ENCODE assay signal across 29 mouse cellular contexts in genomic region chr10:18162435-18162971, GRCm38 (mm10). TPM values are rescaled to one million over a fixed set of nuclear protein-coding genes. Genes with fewer than 3 reads are reported as not detected.
A peak's percentile ranks its signal among the peaks of the same experiment; 100 is the strongest.
DNase-seq lines count a peak whose midpoint lies in the region; ATAC-seq and TF ChIP-seq lines count a peak whose summit lies in the region.
"Had no signal": no experiment of that assay in that cellular context is flagged by ENCODE, and none has a peak within 500 bp of the region (broad histone marks: within the 10 kb centered on the region; RNA-seq: fewer than 3 reads in every experiment).

No protein-coding gene starts in this region.

- H3K27ac ChIP-seq in heart, embryonic 13.5 days (replicated peaks): peak overlapping the region; percentile 70
- peak overlapping the region; percentile 87 for H3K27ac ChIP-seq in heart, embryonic 16.5 days (ENCODE audit: low read length)
- peak overlapping the region; percentile 76 for H3K27ac ChIP-seq in testis, adult 2 months (ENCODE audit: control insufficient read depth, insufficient read depth, low read depth, low read length)
- H3K27ac ChIP-seq: embryonic facial prominence, embryonic 10.5 days; embryonic facial prominence, embryonic 13.5 days; forebrain, embryonic 12.5 days; forebrain, embryonic 15.5 days; hindbrain, embryonic 14.5 days; hindbrain, postnatal 0 days had no signal

- H3K36me3 ChIP-seq in heart, embryonic 13.5 days: no peaks in the 10 kb centered on the region
- no peaks in the 10 kb centered on the region for H3K36me3 ChIP-seq in heart, embryonic 16.5 days (ENCODE audit: control insufficient read depth, insufficient read depth)
- H3K36me3 ChIP-seq in testis, adult 2 months (ENCODE audit: control insufficient read depth, insufficient read depth, low read length): no peaks in the 10 kb centered on the region
- H3K36me3 ChIP-seq: embryonic facial prominence, embryonic 10.5 days; embryonic facial prominence, embryonic 13.5 days; forebrain, embryonic 12.5 days; forebrain, embryonic 15.5 days had no signal

- no peak overlapping the region for H3K9ac ChIP-seq in heart, embryonic 13.5 days
- no peak overlapping the region for H3K9ac ChIP-seq in heart, embryonic 16.5 days (ENCODE audit: low read length)
- H3K9ac ChIP-seq: embryonic facial prominence, embryonic 13.5 days; forebrain, embryonic 12.5 days; forebrain, embryonic 15.5 days; hindbrain, embryonic 14.5 days had no signal

- ATAC-seq in heart, embryonic 13.5 days (ENCODE audit: extremely low read depth, insufficient number of reproducible peaks, low FRiP score, low TSS enrichment): no peak
- peak; percentile 86 for ATAC-seq in heart, embryonic 16.5 days (replicated peaks; ENCODE audit: extremely low read depth, insufficient read depth, low FRiP score)
- ATAC-seq: activated CD4-positive, CD25-positive, alpha-beta regulatory T cell, adult 4 months; forebrain, embryonic 15.5 days; hindbrain, postnatal 0 days; inflammation-experienced regulatory T-cells, adult 6 months; intestine, embryonic 16.5 days had no signal

- H3K4me1 ChIP-seq in heart, embryonic 13.5 days: peaks cover 31% of the 10 kb centered on the region
- peaks cover 23% of the 10 kb centered on the region for H3K4me1 ChIP-seq in heart, embryonic 16.5 days (ENCODE audit: control insufficient read depth, insufficient read depth, low read length)
- no peaks in the 10 kb centered on the region for H3K4me1 ChIP-seq in testis, adult 2 months (ENCODE audit: control insufficient read depth, insufficient read depth, low read length)
- H3K4me1 ChIP-seq: embryonic facial prominence, embryonic 10.5 days; forebrain, embryonic 12.5 days; forebrain, embryonic 15.5 days had no signal

- intact Hi-C loops in heart, postnatal 25 days (cut with DNase I): no loop called here

- H3K4me3 ChIP-seq in heart, embryonic 13.5 days: no peak overlapping the region
- H3K4me3 ChIP-seq in heart, embryonic 16.5 days (ENCODE audit: low read length): no peak overlapping the region
- no peak overlapping the region for H3K4me3 ChIP-seq in testis, adult 2 months (ENCODE audit: control insufficient read depth, low read depth, low read length)
- H3K4me3 ChIP-seq: embryonic facial prominence, embryonic 10.5 days; embryonic facial prominence, embryonic 13.5 days; erythroblast, embryonic 14.5 days; forebrain, embryonic 12.5 days; forebrain, embryonic 15.5 days had no signal

- peak; percentile 78 for DNase-seq in heart, adult 11 months
- DNase-seq in heart, postnatal 4 days: no peak
- DNase-seq in heart, postnatal 25 days (ENCODE audit: low spot score): no peak
- DNase-seq in heart, adult 8-10 months (ENCODE audit: low spot score): no peak
- DNase-seq in testis, postnatal 10 days (ENCODE audit: low spot score): no peak
- DNase-seq: adrenal gland, adult 8-10 months; adrenal gland, postnatal 25 days; cerebellum, adult 11-12 months; cerebellum, adult 8-10 months; cerebellum, postnatal 10 days; cerebellum, postnatal 36 days; embryo, embryonic 11 days; gastrocnemius, postnatal 25 days; kidney, adult 18-20 months had no signal

- WGBS in heart, embryonic 13.5 days: 38% methylated on average over 7 of the region's 7 CpGs
- WGBS in heart, embryonic 16.5 days: 42% methylated on average over 7 of the region's 7 CpGs

- H3K27me3 ChIP-seq in heart, embryonic 13.5 days (replicated peaks): no peaks in the 10 kb centered on the region
- no peaks in the 10 kb centered on the region for H3K27me3 ChIP-seq in heart, embryonic 16.5 days (ENCODE audit: control insufficient read depth, insufficient read depth, low read length)
- H3K27me3 ChIP-seq in testis, adult 2 months (ENCODE audit: control insufficient read depth, insufficient read depth, low read length): no peaks in the 10 kb centered on the region
- H3K27me3 ChIP-seq: embryonic facial prominence, embryonic 13.5 days; forebrain, embryonic 12.5 days; forebrain, embryonic 15.5 days had no signal

- H3K4me2 ChIP-seq in heart, embryonic 13.5 days: no peak overlapping the region
- no peak overlapping the region; the same call in 1 of the 2 replicates for H3K4me2 ChIP-seq in heart, embryonic 16.5 days (ENCODE audit: low read depth, low read length)
- H3K4me2 ChIP-seq: embryonic facial prominence, embryonic 13.5 days; forebrain, embryonic 12.5 days; forebrain, embryonic 15.5 days; hindbrain, embryonic 14.5 days had no signal

- TF ChIP-seq POLR2A in testis, adult 2 months (IDR thresholded peaks at IDR 0.05; ENCODE audit: control insufficient read depth, low read depth, low read length): no peak

- no peak for TF ChIP-seq CTCF in testis, adult 2 months (IDR thresholded peaks at IDR 0.05; ENCODE audit: control insufficient read depth, insufficient read depth, insufficient replicate concordance, low read depth, low read length)

- H3K9me3 ChIP-seq in heart, embryonic 13.5 days: no peaks in the 10 kb centered on the region
- H3K9me3 ChIP-seq in heart, embryonic 16.5 days (replicated peaks; ENCODE audit: control insufficient read depth, low read length): no peaks in the 10 kb centered on the region; the same call in 1 of the 2 replicates
- H3K9me3 ChIP-seq: embryonic facial prominence, embryonic 10.5 days; embryonic facial prominence, embryonic 13.5 days; forebrain, embryonic 12.5 days; forebrain, embryonic 15.5 days had no signal

RNA-seq across cellular contexts. Expression of gene Ect2l, which starts 48.2 kb away (rescaled TPM):
- total RNA-seq in heart, postnatal 4 days (2021): not detected
- 0.19 TPM in 1 of 2 replicates, not detected in the other for polyA plus RNA-seq in heart, embryonic 13.5 days (2015; fragmentation: Nextera tagmentation; extraction: Ambion mirVana)
- not detected for total RNA-seq in heart, postnatal 25 days (2021)
- 0.27 and 0.32 TPM in 2 replicates for polyA plus RNA-seq in heart, embryonic 16.5 days (2015; fragmentation: Nextera tagmentation; extraction: Ambion mirVana)
- not detected for total RNA-seq in heart, adult 8-10 months (2022)
- 0.16 and 0.43 TPM in 2 replicates for polyA plus RNA-seq in testis, adult 2 months (2012; rRNA removed)
- total RNA-seq: adrenal gland, postnatal 25 days; ES-E14; gastrocnemius, postnatal 25 days; heart, postnatal 10 days; hindbrain, postnatal 0 days had no signal
- polyA plus RNA-seq: erythroblast, embryonic 14.5 days had no signal
